Mouse (Mus musculus) cerebellum, adult 2 months (tissue): ENCODE measurements around the gene Epx. TPM values are rescaled to one million over a fixed set of nuclear protein-coding genes. Genes with fewer than 3 reads are reported as not detected.

ENCODE experiments used
- DNase-seq, 2 experiments: peaks; one replicate each; pipeline ENCODE4 v3.0.0; 2021
- H3K27ac ChIP-seq: fragments of 200-500 bp; 2 replicates; pipeline ENCODE4 v1.5.1; 2012; ENCODE audit warnings: low read length, control low read depth, inconsistent platforms; ENCODE audit not compliant: insufficient read depth
- H3K27me3 ChIP-seq: fragments of 200-500 bp; 2 replicates; pipeline ENCODE4 v1.6.1; 2012; ENCODE audit warnings: inconsistent platforms, mild to moderate bottlenecking, low read length, moderate library complexity; ENCODE audit not compliant: control insufficient read depth, insufficient read depth
- H3K4me1 ChIP-seq: fragments of 200-500 bp; 2 replicates; pipeline ENCODE4 v1.6.1; 2011; ENCODE audit warnings: low read length; ENCODE audit not compliant: control insufficient read depth, insufficient read depth
- H3K4me3 ChIP-seq: fragments of 200-500 bp; replicated peaks from 2 replicates; pipeline ENCODE3; 2011; ENCODE audit warnings: mild to moderate bottlenecking, low read depth, low read length, control low read depth; ENCODE audit not compliant: insufficient read depth
- CTCF ChIP-seq: fragments of 200-500 bp; IDR thresholded peaks from 2 replicates; pipeline ENCODE4 v1.5.1; 2011; ENCODE audit warnings: low read depth, mild to moderate bottlenecking, control low read depth, low read length, moderate library complexity, borderline replicate concordance; ENCODE audit not compliant: insufficient read depth
- POLR2A ChIP-seq: fragments of 200-500 bp; IDR thresholded peaks from 2 replicates; pipeline ENCODE4 v1.6.1; 2011; ENCODE audit warnings: low read length, control low read depth, borderline replicate concordance; ENCODE audit not compliant: insufficient read depth
- WGBS: fragments of 180-500 bp; shearing (Covaris S2); methylation state at CpG from one replicate; pipeline ENCODE4 v1.1.7; 2018; 5-methylcytosine and 5-hydroxymethylcytosine counted together
- polyA plus RNA-seq: library from polyadenylated mRNA; depleted of rRNA; stranded (reverse); fragments of >200 nt; gene quantifications from 2 replicates; pipeline ENCODE4 v1.2.3, GENCODE M21; 2012

Epx gene
- polyA plus RNA-seq, 1 experiment, result 3.0 TPM

GRCm38 (mm10) chr11:87854550-87854949, 20.8 kb downstream of the Epx start:
- TF ChIP-seq POLR2A, result no peak
- TF ChIP-seq CTCF, result no peak
- DNase-seq, result no peak
- Histone ChIP-seq H3K4me3 (no peak overlapping the region), H3K27me3 (no peaks in the 10 kb centered on the region), H3K4me1 (no peaks in the 10 kb centered on the region), H3K27ac (no peak overlapping the region)
- WGBS, result 92% methylated on average over 7 of the region's 7 CpGs

- WGBS, result 32% methylated on average over 8 of the region's 8 CpGs
- Histone ChIP-seq H3K27ac (no peak overlapping the region), H3K4me3 (peak overlapping the region; percentile 47), H3K27me3 (no peaks in the 10 kb centered on the region), H3K4me1 (no peaks in the 10 kb centered on the region)
- TF ChIP-seq POLR2A (no peak), CTCF (no peak)
- no peak for DNase-seq
Observed at GRCm38 (mm10) chr11:87853597-87853954, 21.8 kb downstream of the Epx start.

- TF ChIP-seq CTCF (no peak), POLR2A (peak; percentile 77)
- no peaks in the 10 kb centered on the region for H3K27me3 ChIP-seq
- DNase-seq, result peak; percentile 89
- WGBS, result 4% methylated on average over 40 of the region's 40 CpGs
- H3K4me1 ChIP-seq, result no peaks in the 10 kb centered on the region
- H3K27ac ChIP-seq, result no peak within 1 kb of the TSS
- H3K4me3 ChIP-seq, result peak within 1 kb of the TSS; percentile 47
Observed at GRCm38 (mm10) chr11:87852690-87853596, 22.4 kb downstream of the Epx start, which contains the start of gene Mks1. Gene Mks1, plus strand, starts transcription at chr11:87853215.

- TF ChIP-seq POLR2A (no peak), CTCF (no peak)
- WGBS, result 61% methylated on average over 6 of the region's 6 CpGs
- no peak for DNase-seq
- Histone ChIP-seq H3K27me3 (no peaks in the 10 kb centered on the region), H3K4me3 (no peak overlapping the region), H3K27ac (no peak overlapping the region), H3K4me1 (no peaks in the 10 kb centered on the region)
Observed at GRCm38 (mm10) chr11:87847884-87848283, 27.5 kb downstream of the Epx start.

- H3K27me3 ChIP-seq, result no peaks in the 10 kb centered on the region
- 70% methylated on average over 12 of the region's 12 CpGs for WGBS
- H3K4me3 ChIP-seq, result no peak overlapping the region
- H3K4me1 ChIP-seq, result no peaks in the 10 kb centered on the region
- TF ChIP-seq CTCF (no peak), POLR2A (no peak)
- DNase-seq, result no peak
- H3K27ac ChIP-seq, result no peak overlapping the region
Observed at GRCm38 (mm10) chr11:87846968-87847600, 28.3 kb downstream of the Epx start.

- no peak for DNase-seq
- H3K4me3 ChIP-seq, result no peak overlapping the region
- no peaks in the 10 kb centered on the region for H3K4me1 ChIP-seq
- no peak overlapping the region for H3K27ac ChIP-seq
- TF ChIP-seq POLR2A (no peak), CTCF (no peak)
- WGBS, result 81% methylated on average over 3 of the region's 3 CpGs
- H3K27me3 ChIP-seq, result no peaks in the 10 kb centered on the region
Observed at GRCm38 (mm10) chr11:87841436-87841835, 33.9 kb downstream of the Epx start.

GRCm38 (mm10) chr11:87840676-87841075, 34.7 kb downstream of the Epx start:
- no peak for DNase-seq

GRCm38 (mm10) chr11:87828239-87828900, 47.0 kb downstream of the Epx start, which contains the start of gene Lpo:
Gene Lpo, minus strand, starts transcription at chr11:87828289.
- H3K27ac ChIP-seq, result peak within 1 kb of the TSS; percentile 59; the same call in 1 of the 2 replicates
- 38% methylated on average over 10 of the region's 10 CpGs for WGBS
- TF ChIP-seq POLR2A, result no peak
- TF ChIP-seq CTCF, result no peak
- DNase-seq, result peak in 1 of 2 experiments; percentile 10
- H3K4me3 ChIP-seq, result no peak within 1 kb of the TSS
- H3K27me3 ChIP-seq, result no peaks in the 10 kb centered on the region
- no peaks in the 10 kb centered on the region for H3K4me1 ChIP-seq

More at GRCm38 (mm10) chr11:87840676-87841075, 34.7 kb downstream of the Epx start:
- Histone ChIP-seq H3K4me1 (no peaks in the 10 kb centered on the region), H3K27ac (no peak overlapping the region), H3K27me3 (no peaks in the 10 kb centered on the region), H3K4me3 (no peak overlapping the region)
- TF ChIP-seq CTCF (no peak), POLR2A (no peak)
- WGBS, result 89% methylated on average over 8 of the region's 8 CpGs
